Mouse (Mus musculus): Measurements from ENCODE around the gene Mpdu1. TPM values are rescaled to one million over a fixed set of nuclear protein-coding genes. Genes with fewer than 3 reads are reported as not detected.

Gene Mpdu1
- 60.9 and 62.1 TPM in 2 replicates for total RNA-seq (2012; rRNA removed)
- polyA plus RNA-seq (2012; ENCODE audit: insufficient read depth in 1 of 2, insufficient read length in 2 of 2, low read depth in 1 of 2, low replicate concordance in 2 of 2, missing spikeins in 1 of 2) = 100 to 1,000 TPM; 101 to 259 TPM

GRCm38 (mm10) chr11:69662213-69662966 is at the start of gene Mpdu1:
Mpdu1 (minus strand) TSS chr11:69662642.
- Histone ChIP-seq H3K4me1 (ENCODE audit: control insufficient read depth in 1 of 2, insufficient read depth in 2 of 2, low read length in 2 of 2) (peaks cover 4 to 19% of the 10 kb centered on the region in 2 experiments), H3K9me3 (replicated peaks; ENCODE audit: insufficient read depth, low read length) (no peaks in the 10 kb centered on the region), H3K4me3 (ENCODE audit: control insufficient read depth in 1 of 2, insufficient read depth in 1 of 2, low read depth in 2 of 2, low read length in 2 of 2) (peak within 1 kb of the TSS; percentile 63 to 78), H3K36me3 (ENCODE audit: control insufficient read depth in 1 of 2, insufficient read depth in 2 of 2, low read length in 2 of 2) (peaks cover 0 to 15% of the 10 kb centered on the region in 2 experiments; a peak in 2 of 4 replicates), H3K27ac (ENCODE audit: control insufficient read depth, low read depth, low read length) (peak within 1 kb of the TSS; percentile 96), H3K9ac (ENCODE audit: control insufficient read depth, low read depth, low read length, poor library complexity, severe bottlenecking) (peak within 1 kb of the TSS; percentile 85), H3K27me3 (ENCODE audit: control insufficient read depth in 1 of 2, insufficient read depth in 2 of 2, low read length in 2 of 2) (no peaks in the 10 kb centered on the region), H3K79me2 (ENCODE audit: control insufficient read depth, insufficient read depth, low read length, poor library complexity) (peaks cover 8% of the 10 kb centered on the region)
- DNase-seq (ENCODE audit: low read depth, low spot score) = peak; percentile 99
- TF ChIP-seq NELFE (IDR thresholded peaks at IDR 0.05; ENCODE audit: low read depth, low read length) (peak; percentile 82), ZKSCAN1 (IDR thresholded peaks at IDR 0.05; ENCODE audit: low read depth, low read length) (no peak), MAX (IDR thresholded peaks at IDR 0.05; ENCODE audit: low read length) (peak; percentile 81), GATA1 (IDR thresholded peaks at IDR 0.05; ENCODE audit: low read depth, low read length) (0 out of 2 replicates have a peak, but pooled peaks have one; percentile 8), UBTF (IDR thresholded peaks at IDR 0.05; ENCODE audit: borderline replicate concordance, insufficient read depth, low read depth, low read length) (0 out of 2 replicates have a peak, but pooled peaks have one; percentile 25), USF1 (IDR thresholded peaks at IDR 0.05; ENCODE audit: low read depth, low read length) (no peak), ZNF384 (IDR thresholded peaks at IDR 0.05; ENCODE audit: low read depth, low read length) (peak; percentile 72), CHD2 (IDR thresholded peaks at IDR 0.05; ENCODE audit: low read length) (no peak), MEF2A (IDR thresholded peaks at IDR 0.05; ENCODE audit: extremely low read depth, insufficient replicate concordance, low read depth, low read length, poor library complexity, severe bottlenecking) (no peak), SIN3A (IDR thresholded peaks at IDR 0.05; ENCODE audit: low read length) (peak; percentile 90), EP300 (IDR thresholded peaks at IDR 0.05; ENCODE audit: low read depth in 1 of 2, low read length in 2 of 2) (no peak), ZMIZ1 (IDR thresholded peaks at IDR 0.05; ENCODE audit: low read depth, low read length) (peak; percentile 76; the same call in 1 of the 2 replicates), MYB (IDR thresholded peaks at IDR 0.05; ENCODE audit: low read depth, low read length) (no peak), POLR2A (IDR thresholded peaks at IDR 0.05; ENCODE audit: control insufficient read depth in 1 of 2, insufficient read depth in 1 of 2, low read depth in 1 of 2, low read length in 2 of 2, poor library complexity in 1 of 2) (peak; percentile 93 to 97), ZC3H11A (IDR thresholded peaks at IDR 0.05; ENCODE audit: low read depth, low read length) (no peak), ETS1 (IDR thresholded peaks at IDR 0.05; ENCODE audit: low read depth, low read length) (peak; percentile 37; the same call in 1 of the 2 replicates), KAT2A (conservative IDR thresholded peaks at IDR 0.05; ENCODE audit: low read depth, low read length) (peak; percentile 63), GABPA (IDR thresholded peaks at IDR 0.05; ENCODE audit: low read depth, low read length) (no peak), TCF12 (IDR thresholded peaks at IDR 0.05; ENCODE audit: low read depth, low read length) (peak; percentile 67; the same call in 1 of the 2 replicates), SMC3 (IDR thresholded peaks at IDR 0.05; ENCODE audit: low read depth, low read length) (0 out of 2 replicates have a peak, but pooled peaks have one; percentile 9), POLR2AphosphoS2 (IDR thresholded peaks at IDR 0.05; ENCODE audit: low read length) (peak; percentile 93), E2F4 (IDR thresholded peaks at IDR 0.05; ENCODE audit: borderline replicate concordance, low read depth, low read length) (peak; percentile 84), CTCF (IDR thresholded peaks at IDR 0.05 in 2 of 3, conservative IDR thresholded peaks at IDR 0.05 in 1 of 3; ENCODE audit: control insufficient read depth in 1 of 3, insufficient read depth in 1 of 3, low read depth in 2 of 3, low read length in 3 of 3, poor library complexity in 1 of 3, severe bottlenecking in 1 of 3) (no peak; a peak in 1 of 6 replicates), CHD1 (IDR thresholded peaks at IDR 0.05; ENCODE audit: low read depth, low read length) (no peak), TAL1 (IDR thresholded peaks at IDR 0.05; ENCODE audit: low read length) (no peak), POLR2AphosphoS5 (IDR thresholded peaks at IDR 0.05; ENCODE audit: borderline replicate concordance, low read depth, low read length) (peak; percentile 75; the same call in 1 of the 2 replicates), HCFC1 (IDR thresholded peaks at IDR 0.05; ENCODE audit: low read depth, low read length) (peak; percentile 86), USF2 (IDR thresholded peaks at IDR 0.05; ENCODE audit: borderline replicate concordance in 1 of 2, insufficient read depth in 1 of 2, low read depth in 1 of 2, low read length in 2 of 2) (no peak), MYC (IDR thresholded peaks at IDR 0.05; ENCODE audit: low read depth, low read length) (peak; percentile 81), NRF1 (IDR thresholded peaks at IDR 0.05; ENCODE audit: insufficient read depth, low read depth, low read length, poor library complexity, severe bottlenecking) (peak; percentile 98), RAD21 (IDR thresholded peaks at IDR 0.05; ENCODE audit: low read depth, low read length) (no peak), TBP (IDR thresholded peaks at IDR 0.05; ENCODE audit: low read depth, low read length) (peak; percentile 94), JUND (IDR thresholded peaks at IDR 0.05; ENCODE audit: low read depth, low read length) (no peak), MXI1 (IDR thresholded peaks at IDR 0.05; ENCODE audit: low read depth, low read length) (peak; percentile 71), MAZ (IDR thresholded peaks at IDR 0.05; ENCODE audit: low read depth, low read length) (peak; percentile 60)

Data from MEL (cell line).